ENCODE assay signal across 33 mouse cellular contexts in the genomic region with DNA sequence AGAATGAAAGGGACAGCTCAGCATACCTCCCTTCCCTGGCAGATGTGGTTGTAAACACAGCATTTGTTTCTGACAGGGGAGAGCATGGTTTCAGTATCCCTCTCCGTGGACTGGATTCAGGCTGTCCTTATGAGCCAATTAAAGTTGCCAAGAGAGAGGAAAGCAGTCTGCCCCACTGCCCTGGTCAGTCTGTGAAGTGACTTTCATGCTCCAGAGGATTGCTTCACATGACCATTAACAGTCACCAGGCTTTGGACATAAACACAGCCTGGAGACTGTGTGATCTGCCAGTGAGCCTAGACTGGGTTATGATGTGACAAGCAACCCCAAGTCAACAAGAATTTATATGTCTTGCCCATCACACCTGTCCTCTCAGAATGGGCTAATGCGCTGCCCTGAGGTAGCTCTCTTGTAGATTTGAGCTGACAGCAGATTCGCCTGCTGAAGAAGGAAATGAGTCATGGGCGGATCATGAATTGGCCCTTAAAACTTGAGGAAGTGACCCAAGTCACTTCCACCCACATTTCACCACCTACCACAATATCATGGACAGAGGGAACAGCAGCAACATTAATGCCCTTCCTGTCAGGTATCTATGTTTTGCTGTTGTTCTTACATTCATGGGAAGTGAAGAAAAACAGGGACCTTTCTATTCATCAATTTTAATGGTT. TPM values are rescaled to one million over a fixed set of nuclear protein-coding genes. Genes with fewer than 3 reads are reported as not detected.
A peak's percentile ranks its signal among the peaks of the same experiment; 100 is the strongest.
DNase-seq lines count a peak whose midpoint lies in the region; ATAC-seq and TF ChIP-seq lines count a peak whose summit lies in the region.
"Had no signal": no experiment of that assay in that cellular context is flagged by ENCODE, and none has a peak within 500 bp of the region (broad histone marks: within the 10 kb centered on the region; RNA-seq: fewer than 3 reads in every experiment).

No protein-coding gene starts in this region.

- H3K4me1 ChIP-seq in liver, adult 2 months (ENCODE audit: control insufficient read depth, insufficient read depth, low read length), result no peaks in the 10 kb centered on the region
- no peaks in the 10 kb centered on the region for H3K4me1 ChIP-seq in liver, embryonic 11.5 days (replicated peaks; ENCODE audit: control insufficient read depth, insufficient read depth, low read length)
- no peaks in the 10 kb centered on the region for H3K4me1 ChIP-seq in heart, adult 2 months (ENCODE audit: control insufficient read depth, insufficient read depth, low read length)
- H3K4me1 ChIP-seq: embryonic facial prominence, embryonic 10.5 days; forebrain, embryonic 10.5 days; heart, embryonic 13.5 days; hindbrain, embryonic 13.5 days; liver, embryonic 15.5 days; lung, embryonic 15.5 days; midbrain, embryonic 13.5 days; neural tube, embryonic 13.5 days had no signal

- H3K4me3 ChIP-seq in liver, adult 2 months (ENCODE audit: insufficient read depth, low read depth, low read length), result no peak overlapping the region
- H3K4me3 ChIP-seq in liver, embryonic 11.5 days (ENCODE audit: low read depth, low read length), result no peak overlapping the region
- H3K4me3 ChIP-seq in heart, adult 2 months, result no peak overlapping the region
- H3K4me3 ChIP-seq: embryonic facial prominence, embryonic 10.5 days; forebrain, embryonic 10.5 days; heart, embryonic 13.5 days; hindbrain, embryonic 13.5 days; left cerebral cortex, adult 2 months; liver, embryonic 15.5 days; lung, embryonic 15.5 days; midbrain, embryonic 13.5 days; myocyte; neural tube, embryonic 13.5 days had no signal

- ATAC-seq in liver, embryonic 11.5 days (replicated peaks; ENCODE audit: low FRiP score), result no peak
- ATAC-seq in megakaryocyte, adult 5-6 weeks (ENCODE audit: poor library complexity, severe bottlenecking), result peak; percentile 98
- ATAC-seq: forebrain, embryonic 16.5 days; midbrain, embryonic 13.5 days had no signal

- no peaks in the 10 kb centered on the region for H3K27me3 ChIP-seq in liver, adult 2 months (ENCODE audit: control insufficient read depth, insufficient read depth, low read length)
- no peaks in the 10 kb centered on the region for H3K27me3 ChIP-seq in liver, embryonic 11.5 days (replicated peaks; ENCODE audit: control insufficient read depth, insufficient read depth, low read length)
- H3K27me3 ChIP-seq in heart, adult 2 months (ENCODE audit: control insufficient read depth, insufficient read depth, low read length), result no peaks in the 10 kb centered on the region
- H3K27me3 ChIP-seq: heart, embryonic 13.5 days; hindbrain, embryonic 13.5 days; liver, embryonic 15.5 days; lung, embryonic 15.5 days; midbrain, embryonic 13.5 days; neural tube, embryonic 13.5 days had no signal

- no peaks in the 10 kb centered on the region for H3K9me3 ChIP-seq in liver, embryonic 11.5 days (ENCODE audit: control insufficient read depth, low read length)
- H3K9me3 ChIP-seq: embryonic facial prominence, embryonic 10.5 days; forebrain, embryonic 10.5 days; heart, embryonic 13.5 days; hindbrain, embryonic 13.5 days; liver, embryonic 15.5 days; lung, embryonic 15.5 days; midbrain, embryonic 13.5 days; neural tube, embryonic 13.5 days had no signal

- H3K4me2 ChIP-seq in liver, embryonic 11.5 days, result no peak overlapping the region
- H3K4me2 ChIP-seq: heart, embryonic 13.5 days; hindbrain, embryonic 13.5 days; liver, embryonic 15.5 days; lung, embryonic 15.5 days; midbrain, embryonic 13.5 days; neural tube, embryonic 13.5 days had no signal

- no peak overlapping the region for H3K27ac ChIP-seq in liver, adult 2 months (replicated peaks; ENCODE audit: insufficient read depth, low read depth, low read length)
- H3K27ac ChIP-seq in liver, embryonic 11.5 days (ENCODE audit: low read depth, low read length), result no peak overlapping the region
- H3K27ac ChIP-seq in heart, adult 2 months, result no peak overlapping the region
- H3K27ac ChIP-seq: embryonic facial prominence, embryonic 10.5 days; forebrain, embryonic 10.5 days; heart, embryonic 13.5 days; hindbrain, embryonic 13.5 days; left cerebral cortex, adult 2 months; liver, embryonic 15.5 days; lung, embryonic 15.5 days; midbrain, embryonic 13.5 days; neural tube, embryonic 13.5 days had no signal

- no peaks in the 10 kb centered on the region for H3K36me3 ChIP-seq in liver, adult 2 months (ENCODE audit: control insufficient read depth, insufficient read depth, low read length)
- no peaks in the 10 kb centered on the region for H3K36me3 ChIP-seq in liver, embryonic 11.5 days (ENCODE audit: control insufficient read depth, insufficient read depth, low read length)
- H3K36me3 ChIP-seq in heart, adult 2 months (ENCODE audit: control insufficient read depth, insufficient read depth, low read length), result no peaks in the 10 kb centered on the region
- H3K36me3 ChIP-seq: embryonic facial prominence, embryonic 10.5 days; forebrain, embryonic 10.5 days; heart, embryonic 13.5 days; hindbrain, embryonic 13.5 days; liver, embryonic 15.5 days; lung, embryonic 15.5 days; midbrain, embryonic 13.5 days; neural tube, embryonic 13.5 days had no signal

- TF ChIP-seq CTCF in liver, adult 2 months (IDR thresholded peaks at IDR 0.05; ENCODE audit: low read depth, low read length), result no peak
- no peak for TF ChIP-seq CTCF in heart, adult 2 months (IDR thresholded peaks at IDR 0.05)

- no peaks in the 10 kb centered on the region for H3K79me2 ChIP-seq in liver, adult 2 months (ENCODE audit: control insufficient read depth, insufficient read depth, low read length)
- H3K79me2 ChIP-seq in heart, adult 2 months (replicated peaks; ENCODE audit: control insufficient read depth, insufficient read depth, low read length), result no peaks in the 10 kb centered on the region

- intact Hi-C loops in heart, adult 2 months (cut with DNase I), result no loop called here

- peak; percentile 57 for DNase-seq in kidney, adult 11 months
- no peak for DNase-seq in kidney, postnatal 10 days
- DNase-seq in liver, adult 2 months (ENCODE audit: extremely low read depth, low read depth, low spot score), result peak; percentile 8
- no peak for DNase-seq in liver, embryonic 11.5 days (ENCODE audit: low spot score)
- DNase-seq in thymus, adult 18-20 months, result no peak
- DNase-seq in cerebellum, adult 9-11 months, result no peak
- no peak for DNase-seq in heart, adult 2 months
- DNase-seq: adrenal gland, postnatal 10 days; cerebellum, adult 9-10 months; gastrocnemius, postnatal 10 days; heart, adult 18-20 months; heart, postnatal 14 days; right cerebral cortex, adult 18-20 months; right cerebral cortex, postnatal 4 days; thymus, postnatal 36 days had no signal

- H3K9ac ChIP-seq in liver, adult 2 months (ENCODE audit: low read depth, low read length), result no peak overlapping the region
- H3K9ac ChIP-seq in liver, embryonic 11.5 days (ENCODE audit: low read depth, low read length), result no peak overlapping the region
- H3K9ac ChIP-seq in heart, adult 2 months (ENCODE audit: low read depth, low read length), result no peak overlapping the region
- H3K9ac ChIP-seq: heart, embryonic 13.5 days; hindbrain, embryonic 13.5 days; liver, embryonic 15.5 days; lung, embryonic 15.5 days; midbrain, embryonic 13.5 days; neural tube, embryonic 13.5 days had no signal

- WGBS in liver, adult 2 months, result 74% methylated on average over 4 of the region's 4 CpGs
- WGBS in liver, embryonic 11.5 days, result 57% methylated on average over 4 of the region's 4 CpGs
- WGBS in heart, adult 2 months, result 51% methylated on average over 4 of the region's 4 CpGs

- no peak for TF ChIP-seq EP300 in heart, adult 2 months (IDR thresholded peaks at IDR 0.05; ENCODE audit: insufficient read depth, low read depth, low read length)

- TF ChIP-seq POLR2A in liver, adult 2 months (IDR thresholded peaks at IDR 0.05; ENCODE audit: extremely low read depth, insufficient read depth, low read length), result no peak
- no peak for TF ChIP-seq POLR2A in heart, adult 2 months (IDR thresholded peaks at IDR 0.05; ENCODE audit: insufficient read depth, low read depth, low read length)

RNA-seq across cellular contexts. Expression of a gene that starts 7.4 kb away (rescaled TPM):
- total RNA-seq in liver, adult 2 months (2014; rRNA removed), result not detected in 2 replicates
- polyA plus RNA-seq in liver, adult 2 months (2012; rRNA removed), result not detected in 2 replicates
- not detected in 2 replicates for polyA plus RNA-seq in liver, embryonic 11.5 days (2014; fragmentation: Nextera tagmentation; extraction: Ambion mirVana)
- not detected in 2 replicates for total RNA-seq in megakaryocyte, adult 5-6 weeks (2015)
- not detected in 2 replicates for total RNA-seq in megakaryocyte, adult 5-6 weeks (2017)
- total RNA-seq in heart, adult 2 months (2021), result not detected
- not detected in 2 replicates for polyA plus RNA-seq in heart, adult 2 months (2012; rRNA removed)
- total RNA-seq: adrenal gland, postnatal 10 days; gastrocnemius, postnatal 10 days; heart, adult 18-20 months; heart, postnatal 14 days; layer of hippocampus, postnatal 10 days; left cerebral cortex, adult 2 months; left cerebral cortex, postnatal 36 days had no signal
- polyA plus RNA-seq: cortical plate, adult 2 months; embryonic facial prominence, embryonic 10.5 days; forebrain, embryonic 10.5 days; forebrain, embryonic 16.5 days; heart, embryonic 13.5 days; hindbrain, embryonic 13.5 days; large intestine, adult 2 months; limb, embryonic 14.5 days; liver, embryonic 15.5 days; lung, embryonic 15.5 days; midbrain, embryonic 13.5 days; myocyte; neural tube, embryonic 13.5 days; stomach, embryonic 14.5 days had no signal

RNA-seq across cellular contexts. Expression of a gene that starts 49.2 kb away (rescaled TPM):
- total RNA-seq in liver, adult 2 months (2014; rRNA removed), result not detected in 2 replicates
- polyA plus RNA-seq in liver, adult 2 months (2012; rRNA removed), result not detected in 2 replicates
- polyA plus RNA-seq in liver, embryonic 11.5 days (2014; fragmentation: Nextera tagmentation; extraction: Ambion mirVana), result not detected in 2 replicates
- not detected in 2 replicates for total RNA-seq in megakaryocyte, adult 5-6 weeks (2015)
- total RNA-seq in megakaryocyte, adult 5-6 weeks (2017), result not detected in 2 replicates
- not detected for total RNA-seq in heart, adult 2 months (2021)
- polyA plus RNA-seq in heart, adult 2 months (2012; rRNA removed), result not detected in 2 replicates
- total RNA-seq: adrenal gland, postnatal 10 days; gastrocnemius, postnatal 10 days; heart, adult 18-20 months; heart, postnatal 14 days; layer of hippocampus, postnatal 10 days; left cerebral cortex, adult 2 months; left cerebral cortex, postnatal 36 days had no signal
- polyA plus RNA-seq: cortical plate, adult 2 months; embryonic facial prominence, embryonic 10.5 days; forebrain, embryonic 10.5 days; forebrain, embryonic 16.5 days; heart, embryonic 13.5 days; hindbrain, embryonic 13.5 days; large intestine, adult 2 months; limb, embryonic 14.5 days; liver, embryonic 15.5 days; lung, embryonic 15.5 days; midbrain, embryonic 13.5 days; myocyte; neural tube, embryonic 13.5 days; stomach, embryonic 14.5 days had no signal

RNA-seq across cellular contexts. Expression of a gene that starts 54.6 kb away (rescaled TPM):
- 27.7 and 46.7 TPM in 2 replicates for total RNA-seq in liver, adult 2 months (2014; rRNA removed)
- polyA plus RNA-seq in liver, adult 2 months (2012; rRNA removed), result 2.3 and 3.0 TPM in 2 replicates
- polyA plus RNA-seq in liver, embryonic 11.5 days (2014; fragmentation: Nextera tagmentation; extraction: Ambion mirVana), result 1.1 and 1.4 TPM in 2 replicates
- total RNA-seq in megakaryocyte, adult 5-6 weeks (2015), result 15.1 and 16.1 TPM in 2 replicates
- total RNA-seq in megakaryocyte, adult 5-6 weeks (2017), result 27.2 and 41.2 TPM in 2 replicates
- total RNA-seq in heart, adult 2 months (2021), result 10 to 100 TPM; 13.3 to 13.5 TPM
- 1.9 and 4.1 TPM in 2 replicates for polyA plus RNA-seq in heart, adult 2 months (2012; rRNA removed)
- polyA plus RNA-seq: myocyte had no signal

Comparison
In these comparisons a context has a peak if more than half of its experiments do, and no peak if none do; other contexts are left out.
1. DNase-seq: peak in kidney, adult 11 months (single experiment) and liver, adult 2 months (single experiment); none in kidney, postnatal 10 days (single experiment), liver, embryonic 11.5 days (single experiment), thymus, adult 18-20 months (0 of 2), cerebellum, adult 9-11 months (single experiment) and heart, adult 2 months (0 of 2).